Mouse (Mus musculus) heart, postnatal 0 days (tissue): ENCODE measurements around the gene Dlg2. TPM values are rescaled to one million over a fixed set of nuclear protein-coding genes. Genes with fewer than 3 reads are reported as not detected.

Source experiments
- ATAC-seq: fragments of 200-750 bp; cut with Nextera tagmentation; 2 replicates; pipeline ENCODE4 v1.8.0; 2017; ENCODE audit warnings: low read depth, moderate number of reproducible peaks, moderate library complexity; ENCODE audit not compliant: insufficient read depth
- DNase-seq: peaks from one replicate; pipeline ENCODE4 v3.0.0-alpha.2; 2016; ENCODE audit warnings: low spot score
- H3K27ac ChIP-seq: fragments of 300-500 bp; sonication (generic); 2 replicates; pipeline ENCODE4 v1.5.1; 2014; ENCODE audit warnings: low read depth, mild to moderate bottlenecking
- H3K27me3 ChIP-seq: fragments of 300-500 bp; sonication (generic); 2 replicates; pipeline ENCODE4 v1.6.1; 2014; ENCODE audit warnings: low read length, mixed read lengths; ENCODE audit not compliant: control insufficient read depth, insufficient read depth
- H3K36me3 ChIP-seq: fragments of 300-500 bp; sonication (generic); replicated peaks from 2 replicates; pipeline ENCODE4 v1.6.1; 2014; ENCODE audit warnings: low read length, mixed read lengths; ENCODE audit not compliant: control insufficient read depth, insufficient read depth
- H3K4me1 ChIP-seq: fragments of 300-500 bp; sonication (generic); 2 replicates; pipeline ENCODE4 v1.6.1; 2014; ENCODE audit warnings: antibody characterized with exemption; ENCODE audit not compliant: control insufficient read depth, insufficient read depth
- H3K4me2 ChIP-seq: fragments of 300-500 bp; sonication (generic); 2 replicates; pipeline ENCODE4 v1.6.1; 2014; ENCODE audit warnings: low read depth, mild to moderate bottlenecking, low read length, moderate library complexity
- H3K4me3 ChIP-seq: fragments of 300-500 bp; sonication (generic); 2 replicates; pipeline ENCODE4 v1.5.1; 2014; ENCODE audit warnings: low read depth, low read length
- H3K9ac ChIP-seq: fragments of 300-500 bp; sonication (generic); replicated peaks from 2 replicates; pipeline ENCODE4 v1.6.1; 2014; ENCODE audit warnings: low read depth, low read length, mixed read lengths
- H3K9me3 ChIP-seq: fragments of 300-500 bp; sonication (generic); replicated peaks from 2 replicates; pipeline ENCODE4 v1.6.1; 2016; ENCODE audit warnings: low read length; ENCODE audit not compliant: control insufficient read depth
- CTCF ChIP-seq: IDR thresholded peaks from 2 replicates; pipeline ENCODE4 v1.5.1; 2016; ENCODE audit warnings: antibody characterized with exemption, control low read depth, low read depth
- EP300 ChIP-seq: IDR thresholded peaks from 2 replicates; pipeline ENCODE4 v1.6.1; 2016; ENCODE audit warnings: antibody characterized with exemption, low read depth
- WGBS: fragments of 180-500 bp; shearing (Covaris S2); extraction: QIAGEN DNeasy Blood & Tissue Kit; methylation state at CpG from one replicate; pipeline ENCODE4 v1.1.7; 2014; 5-methylcytosine and 5-hydroxymethylcytosine counted together
- polyA plus RNA-seq: library from polyadenylated mRNA; unstranded; fragments of >200 nt; fragmentation: Nextera tagmentation; extraction: Ambion mirVana; gene quantifications from 2 replicates; pipeline ENCODE4 v1.2.1, GENCODE M21; 2015
- total RNA-seq: library from RNA; depleted of rRNA; stranded (reverse); fragments of >200 nt; gene quantifications from 2 replicates; pipeline ENCODE4 v1.2.3, GENCODE M21; 2014; ENCODE audit warnings: low replicate concordance

The Dlg2 gene
- total and polyA plus RNA-seq, 2 experiments from 2014 or later: 1.3 to 2.3 TPM

DNA sequence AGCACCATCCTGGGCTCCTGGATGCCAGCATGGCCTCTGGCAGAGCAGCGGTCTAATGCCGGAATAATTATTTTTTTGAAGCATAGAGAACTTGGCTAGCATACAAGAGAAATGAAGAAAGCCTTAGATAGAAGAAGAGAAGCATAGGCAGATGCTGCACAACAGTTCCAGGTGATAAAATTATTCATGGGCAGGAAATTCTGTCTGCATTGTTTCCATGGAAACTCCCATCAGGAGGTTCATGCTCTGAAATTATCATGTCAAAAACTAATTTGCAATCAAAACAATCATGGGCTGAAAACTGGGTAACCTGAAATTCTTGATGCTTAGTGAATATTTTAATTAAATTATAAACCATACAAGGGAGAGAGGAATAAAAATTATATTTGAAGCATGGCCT is 1624.4 kb downstream of the Dlg2 start:
- DNase-seq (no peak), ATAC-seq (no peak)
- Histone ChIP-seq H3K4me3 (no peak overlapping the region), H3K27ac (no peak overlapping the region), H3K27me3 (no peaks in the 10 kb centered on the region), H3K9me3 (no peaks in the 10 kb centered on the region), H3K4me2 (no peak overlapping the region), H3K4me1 (no peaks in the 10 kb centered on the region), H3K36me3 (no peaks in the 10 kb centered on the region), H3K9ac (no peak overlapping the region)
- TF ChIP-seq EP300 (no peak), CTCF (no peak)
- 88% methylated on average over 2 of the region's 2 CpGs for WGBS

DNA sequence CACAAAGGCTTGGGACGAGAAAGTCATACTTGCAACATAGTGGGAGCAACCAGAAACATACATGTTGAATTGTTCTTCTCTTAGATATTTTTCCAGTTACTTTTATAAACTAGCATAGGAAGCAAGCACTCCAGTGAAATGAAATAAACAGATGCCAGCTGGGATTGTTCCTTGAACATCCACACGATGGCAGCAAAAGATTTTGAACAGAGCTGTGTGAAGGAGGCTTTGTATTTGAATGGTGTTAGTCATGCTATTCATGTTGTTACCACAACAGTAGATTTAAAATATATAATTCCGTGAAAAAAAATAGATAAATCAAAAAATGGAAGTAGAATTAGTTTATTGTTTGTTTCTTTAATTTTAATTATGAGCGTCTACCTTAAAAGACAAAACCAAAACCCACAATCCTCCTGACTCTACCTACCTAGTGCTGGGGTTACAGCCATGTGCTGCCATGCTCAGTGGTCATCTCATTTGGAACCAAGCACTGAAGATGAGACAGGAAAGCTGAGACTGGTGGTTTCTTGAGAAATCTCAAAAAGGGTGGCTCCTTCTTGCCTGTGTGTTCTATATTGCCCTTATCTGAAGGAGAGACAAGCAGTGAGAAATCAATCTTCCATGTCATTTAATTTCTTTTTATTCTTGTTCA is 1626.5 kb downstream of the Dlg2 start:
- Histone ChIP-seq H3K36me3 (no peaks in the 10 kb centered on the region), H3K9ac (no peak overlapping the region), H3K4me1 (no peaks in the 10 kb centered on the region), H3K9me3 (no peaks in the 10 kb centered on the region), H3K4me2 (no peak overlapping the region), H3K27ac (no peak overlapping the region), H3K27me3 (no peaks in the 10 kb centered on the region), H3K4me3 (no peak overlapping the region)
- DNase-seq (peak; percentile 50), ATAC-seq (no peak)
- 15% methylated on average over 4 of the region's 4 CpGs for WGBS
- TF ChIP-seq CTCF (peak; percentile 86), EP300 (no peak)

DNA sequence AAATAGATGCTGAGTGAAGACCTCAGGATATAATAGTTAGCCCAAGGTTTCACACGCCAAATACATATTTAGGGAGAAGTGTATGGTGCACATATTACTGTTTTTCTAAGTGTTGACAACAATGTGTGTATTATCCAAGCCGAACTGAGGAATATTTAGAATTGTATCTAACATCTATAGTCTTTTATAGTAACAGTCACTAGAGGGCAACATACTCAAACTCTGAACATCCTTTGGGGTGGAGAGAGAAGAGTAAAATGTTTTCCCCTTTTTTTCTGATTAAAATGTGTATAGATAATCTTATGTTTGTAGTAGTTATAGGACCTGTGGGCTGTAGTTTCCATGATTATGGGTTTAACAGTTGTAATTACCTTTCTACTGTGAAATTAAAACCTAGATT is 1629.0 kb downstream of the Dlg2 start:
- Histone ChIP-seq H3K36me3 (no peaks in the 10 kb centered on the region), H3K4me1 (no peaks in the 10 kb centered on the region), H3K27me3 (no peaks in the 10 kb centered on the region), H3K27ac (no peak overlapping the region), H3K9me3 (no peaks in the 10 kb centered on the region), H3K4me2 (no peak overlapping the region), H3K4me3 (no peak overlapping the region), H3K9ac (no peak overlapping the region)
- ATAC-seq (no peak), DNase-seq (peak; percentile 58)
- 14% methylated on average over 2 of the region's 2 CpGs for WGBS
- TF ChIP-seq CTCF (peak; percentile 66), EP300 (no peak)

DNA sequence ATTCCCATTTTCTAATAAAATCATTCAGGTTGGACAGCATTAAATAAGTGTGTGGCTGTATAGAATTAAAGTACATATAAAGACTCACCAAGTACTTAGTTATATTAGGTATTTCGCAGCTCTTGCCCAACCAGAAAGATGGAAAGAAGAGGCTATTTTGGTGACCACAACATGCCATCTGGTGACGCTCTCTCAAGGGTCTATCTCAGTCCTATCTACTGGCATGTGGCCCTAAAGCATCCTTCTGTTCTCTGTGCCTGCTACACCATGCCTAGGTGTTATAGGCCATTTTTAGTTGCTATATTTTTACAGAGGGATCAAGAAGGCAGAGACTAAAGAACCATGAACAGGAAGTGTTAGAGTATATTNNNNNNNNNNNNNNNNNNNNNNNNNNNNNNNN is 1629.5 kb downstream of the Dlg2 start:
- Histone ChIP-seq H3K4me1 (no peaks in the 10 kb centered on the region), H3K9ac (no peak overlapping the region), H3K27me3 (no peaks in the 10 kb centered on the region), H3K36me3 (no peaks in the 10 kb centered on the region), H3K4me2 (no peak overlapping the region), H3K9me3 (no peaks in the 10 kb centered on the region), H3K27ac (no peak overlapping the region), H3K4me3 (no peak overlapping the region)
- WGBS: 56% methylated on average over 2 of the region's 2 CpGs
- TF ChIP-seq CTCF: no peak
- TF ChIP-seq EP300: no peak
- no peak for DNase-seq
- no peak for ATAC-seq

DNA sequence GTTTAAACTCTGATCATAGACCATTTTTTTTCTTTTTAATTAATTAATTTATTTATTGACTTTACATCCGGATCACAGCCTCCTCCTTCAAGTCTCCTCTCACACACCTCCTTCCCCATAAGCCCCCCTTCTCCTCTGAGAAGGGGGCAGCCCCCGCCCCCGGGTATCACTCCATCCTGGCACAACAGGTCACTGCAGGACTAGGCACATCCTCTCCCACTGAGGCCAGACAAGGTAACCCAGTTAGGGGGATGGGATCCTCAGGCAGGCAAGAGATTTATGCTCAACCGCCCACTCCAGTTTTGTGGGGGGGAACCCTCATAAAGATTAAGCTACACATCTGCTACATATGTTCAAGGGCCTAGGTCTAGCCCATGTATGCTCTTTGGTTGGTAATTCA is 1636.6 kb downstream of the Dlg2 start:
- DNase-seq: no peak
- H3K4me1 ChIP-seq: peaks cover 14% of the 10 kb centered on the region
- TF ChIP-seq CTCF (no peak), EP300 (no peak)
- no peak overlapping the region for H3K9ac ChIP-seq
- H3K27ac ChIP-seq: no peak overlapping the region
- no peak overlapping the region for H3K4me2 ChIP-seq
- H3K36me3 ChIP-seq: no peaks in the 10 kb centered on the region
- no peaks in the 10 kb centered on the region for H3K27me3 ChIP-seq
- no peaks in the 10 kb centered on the region for H3K9me3 ChIP-seq
- 83% methylated on average over 4 of the region's 4 CpGs for WGBS
- no peak for ATAC-seq
- no peak overlapping the region for H3K4me3 ChIP-seq
